In genomic region chr1:162299558-162300319, GRCm38 (mm10) we compare ENCODE assay signal across 9 mouse cellular contexts.
A peak's percentile ranks its signal among the peaks of the same experiment; 100 is the strongest.
DNase-seq lines count a peak whose midpoint lies in the region; ATAC-seq lines count a peak whose summit lies in the region.
"Had no signal": no experiment of that assay in that cellular context is flagged by ENCODE, and none has a peak within 500 bp of the region (broad histone marks: within the 10 kb centered on the region; RNA-seq: fewer than 3 reads in every experiment).

No protein-coding gene starts in this region.

- DNase-seq in kidney, adult 8-10 months, result peak; percentile 41 to 52
- peak; percentile 85 for DNase-seq in brain, adult 2 months (ENCODE audit: low read depth, low spot score)
- DNase-seq in frontal cortex, adult 2 months (ENCODE audit: extremely low spot score in 1 of 2, low spot score in 1 of 2), result peak; percentile 31 to 69
- no peak for DNase-seq in B cell, adult 2 months
- no peak for DNase-seq in adrenal gland, adult (ENCODE audit: inconsistent age in 2 of 2, low spot score in 1 of 2)

- no peaks in the 10 kb centered on the region for H3K36me3 ChIP-seq in kidney, embryonic 14.5 days (ENCODE audit: control insufficient read depth, insufficient read depth, low read length)
- no peaks in the 10 kb centered on the region for H3K36me3 ChIP-seq in limb, embryonic 13.5 days
- H3K36me3 ChIP-seq: neural tube, embryonic 12.5 days had no signal

- no peaks in the 10 kb centered on the region for H3K27me3 ChIP-seq in kidney, embryonic 14.5 days (ENCODE audit: control insufficient read depth, insufficient read depth, low read length)
- H3K27me3 ChIP-seq in limb, embryonic 13.5 days, result no peaks in the 10 kb centered on the region
- H3K27me3 ChIP-seq: neural tube, embryonic 12.5 days had no signal

- WGBS in kidney, embryonic 14.5 days, result 79% methylated on average over 12 of the region's 12 CpGs
- 45% methylated on average over 12 of the region's 12 CpGs for WGBS in limb, embryonic 13.5 days

- H3K4me2 ChIP-seq in kidney, embryonic 14.5 days (replicated peaks; ENCODE audit: low read depth, low read length), result no peak overlapping the region
- H3K4me2 ChIP-seq in limb, embryonic 13.5 days (replicated peaks), result peak overlapping the region; percentile 15
- H3K4me2 ChIP-seq: neural tube, embryonic 12.5 days had no signal

- no peak overlapping the region for H3K27ac ChIP-seq in kidney, embryonic 14.5 days (ENCODE audit: low read depth, low read length)
- H3K27ac ChIP-seq in limb, embryonic 13.5 days, result peak overlapping the region; percentile 87
- H3K27ac ChIP-seq: neural tube, embryonic 12.5 days had no signal

- ATAC-seq in kidney, embryonic 14.5 days (ENCODE audit: low FRiP score, low TSS enrichment), result no peak
- ATAC-seq in limb, embryonic 13.5 days (ENCODE audit: low FRiP score, low read depth), result peak; percentile 82
- no peak for ATAC-seq in granulocyte monocyte progenitor cell, adult 5-6 weeks (replicated peaks; ENCODE audit: poor library complexity, severe bottlenecking)

- H3K4me1 ChIP-seq in kidney, embryonic 14.5 days (ENCODE audit: control insufficient read depth, insufficient read depth, low read length), result no peaks in the 10 kb centered on the region
- H3K4me1 ChIP-seq in limb, embryonic 13.5 days, result peaks cover 56% of the 10 kb centered on the region

- H3K4me3 ChIP-seq in kidney, embryonic 14.5 days (ENCODE audit: low read length), result no peak overlapping the region
- H3K4me3 ChIP-seq in limb, embryonic 13.5 days, result no peak overlapping the region
- H3K4me3 ChIP-seq: neural tube, embryonic 12.5 days had no signal

- H3K9ac ChIP-seq in kidney, embryonic 14.5 days (ENCODE audit: low read depth, low read length), result no peak overlapping the region
- no peak overlapping the region for H3K9ac ChIP-seq in limb, embryonic 13.5 days
- H3K9ac ChIP-seq: neural tube, embryonic 12.5 days had no signal

- no peaks in the 10 kb centered on the region for H3K9me3 ChIP-seq in kidney, embryonic 14.5 days (ENCODE audit: control insufficient read depth, low read length)
- H3K9me3 ChIP-seq in limb, embryonic 13.5 days, result no peaks in the 10 kb centered on the region
- H3K9me3 ChIP-seq: neural tube, embryonic 12.5 days had no signal

Comparison
In these comparisons a context has a peak if more than half of its experiments do, and no peak if none do; other contexts are left out.
1. DNase-seq: peak in kidney, adult 8-10 months (2 of 2), brain, adult 2 months (single experiment) and frontal cortex, adult 2 months (2 of 2); none in B cell, adult 2 months (0 of 2) and adrenal gland, adult (0 of 2).